Mouse (Mus musculus) lung, embryonic 15.5 days (tissue): ENCODE data around the gene Plac8. TPM values are rescaled to one million over a fixed set of nuclear protein-coding genes. Genes with fewer than 3 reads are reported as not detected.

Source experiments
- ATAC-seq: fragments of 200-750 bp; cut with Nextera tagmentation; 2 replicates; pipeline ENCODE4 v1.8.0; 2017; ENCODE audit warnings: moderate number of reproducible peaks, borderline replicate concordance; ENCODE audit not compliant: low FRiP score, low TSS enrichment; ENCODE audit errors: extremely low read depth
- H3K27ac ChIP-seq: fragments of 300-500 bp; sonication (generic); 2 replicates; pipeline ENCODE4 v1.5.1; 2015; ENCODE audit warnings: moderate library complexity, mild to moderate bottlenecking, inconsistent platforms
- H3K27me3 ChIP-seq: fragments of 300-500 bp; sonication (generic); 2 replicates; pipeline ENCODE4 v1.6.1; 2015; ENCODE audit warnings: inconsistent platforms
- H3K36me3 ChIP-seq: fragments of 300-500 bp; sonication (generic); 2 replicates; pipeline ENCODE4 v1.6.1; 2015; ENCODE audit warnings: inconsistent platforms
- H3K4me1 ChIP-seq: fragments of 300-500 bp; sonication (generic); 2 replicates; pipeline ENCODE4 v1.6.1; 2015; ENCODE audit warnings: inconsistent platforms
- H3K4me2 ChIP-seq: fragments of 300-500 bp; sonication (generic); 2 replicates; pipeline ENCODE4 v1.6.1; 2015; ENCODE audit warnings: inconsistent platforms, mild to moderate bottlenecking, moderate library complexity
- H3K4me3 ChIP-seq: fragments of 300-500 bp; sonication (generic); 2 replicates; pipeline ENCODE4 v1.5.1; 2015; ENCODE audit warnings: mild to moderate bottlenecking, inconsistent platforms
- H3K9ac ChIP-seq: fragments of 300-500 bp; sonication (generic); 2 replicates; pipeline ENCODE4 v1.6.1; 2015; ENCODE audit warnings: inconsistent platforms
- H3K9me3 ChIP-seq: fragments of 300-500 bp; sonication (generic); 2 replicates; pipeline ENCODE4 v1.6.1; 2016; ENCODE audit warnings: inconsistent platforms
- WGBS: fragments of 180-500 bp; shearing (Covaris S2); methylation state at CpG from one replicate; pipeline ENCODE4 v1.1.7; 2015; 5-methylcytosine and 5-hydroxymethylcytosine counted together
- polyA plus RNA-seq: library from polyadenylated mRNA; unstranded; fragments of >200 nt; fragmentation: Nextera tagmentation; extraction: Ambion mirVana; gene quantifications from 2 replicates; pipeline ENCODE4 v1.2.1, GENCODE M21; 2015

The Plac8 gene
- 12.7 and 20.7 TPM in 2 replicates for polyA plus RNA-seq

DNA sequence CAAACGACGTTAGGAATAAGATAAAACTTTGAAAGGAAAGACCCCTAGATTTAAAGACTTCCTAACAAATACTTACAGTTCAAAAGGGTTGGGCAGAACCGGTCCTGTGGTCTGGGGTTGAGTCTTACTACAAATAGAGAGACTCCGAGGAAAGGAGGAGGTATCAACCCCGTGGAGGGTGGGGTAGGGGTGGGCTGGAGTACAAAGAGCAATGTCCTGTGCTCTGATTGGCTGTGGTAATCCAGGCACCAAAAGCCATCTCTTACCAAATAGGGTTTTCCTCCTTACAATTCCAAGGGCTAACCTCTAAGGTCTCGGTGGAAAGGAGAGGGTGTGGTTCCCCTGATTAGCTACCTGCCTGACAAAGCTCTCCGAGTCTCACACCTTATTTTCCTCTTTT is at the start of gene Plac8:
Gene Plac8, minus strand, starts transcription at position 177 of the 400 bp plus-strand sequence.
- no peak for ATAC-seq
- no peak within 1 kb of the TSS; the same call in 1 of the 2 replicates for H3K4me3 ChIP-seq
- H3K36me3 ChIP-seq = no peaks in the 10 kb centered on the region
- 21% methylated on average over 7 of the region's 7 CpGs for whole genome bisulfite sequencing
- H3K4me2 ChIP-seq = peak within 1 kb of the TSS; percentile 35
- H3K27ac ChIP-seq = no peak within 1 kb of the TSS
- H3K9me3 ChIP-seq = no peaks in the 10 kb centered on the region
- H3K4me1 ChIP-seq = peaks cover 17% of the 10 kb centered on the region
- H3K9ac ChIP-seq = no peak within 1 kb of the TSS
- H3K27me3 ChIP-seq = no peaks in the 10 kb centered on the region

DNA sequence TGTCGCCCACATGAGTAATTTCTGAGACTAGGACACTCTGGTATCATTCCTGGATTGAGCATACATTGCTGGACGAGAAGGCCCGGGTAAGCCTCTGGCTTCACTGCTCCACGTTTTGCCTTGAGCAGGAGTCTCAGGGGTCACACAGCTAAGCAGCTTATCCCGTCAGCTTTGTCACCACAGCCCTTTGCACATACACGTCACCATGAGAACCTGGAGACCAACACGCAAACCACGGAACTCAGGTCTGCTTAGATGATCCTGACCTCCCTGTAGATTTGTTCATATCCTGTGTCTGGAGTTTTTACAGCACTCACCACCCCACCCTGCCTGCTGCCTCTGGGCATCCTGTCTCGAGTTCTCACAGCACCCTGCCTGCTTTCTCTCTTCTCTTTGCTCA is 48.9 kb upstream of the Plac8 start:
- Histone ChIP-seq H3K4me1 (peaks cover under 1% of the 10 kb centered on the region; the same call in 1 of the 2 replicates), H3K4me2 (no peak overlapping the region), H3K9ac (no peak overlapping the region), H3K36me3 (no peaks in the 10 kb centered on the region), H3K4me3 (no peak overlapping the region), H3K27ac (no peak overlapping the region), H3K27me3 (no peaks in the 10 kb centered on the region), H3K9me3 (no peaks in the 10 kb centered on the region)
- no peak for ATAC-seq
- WGBS = 58% methylated on average over 9 of the region's 9 CpGs

DNA sequence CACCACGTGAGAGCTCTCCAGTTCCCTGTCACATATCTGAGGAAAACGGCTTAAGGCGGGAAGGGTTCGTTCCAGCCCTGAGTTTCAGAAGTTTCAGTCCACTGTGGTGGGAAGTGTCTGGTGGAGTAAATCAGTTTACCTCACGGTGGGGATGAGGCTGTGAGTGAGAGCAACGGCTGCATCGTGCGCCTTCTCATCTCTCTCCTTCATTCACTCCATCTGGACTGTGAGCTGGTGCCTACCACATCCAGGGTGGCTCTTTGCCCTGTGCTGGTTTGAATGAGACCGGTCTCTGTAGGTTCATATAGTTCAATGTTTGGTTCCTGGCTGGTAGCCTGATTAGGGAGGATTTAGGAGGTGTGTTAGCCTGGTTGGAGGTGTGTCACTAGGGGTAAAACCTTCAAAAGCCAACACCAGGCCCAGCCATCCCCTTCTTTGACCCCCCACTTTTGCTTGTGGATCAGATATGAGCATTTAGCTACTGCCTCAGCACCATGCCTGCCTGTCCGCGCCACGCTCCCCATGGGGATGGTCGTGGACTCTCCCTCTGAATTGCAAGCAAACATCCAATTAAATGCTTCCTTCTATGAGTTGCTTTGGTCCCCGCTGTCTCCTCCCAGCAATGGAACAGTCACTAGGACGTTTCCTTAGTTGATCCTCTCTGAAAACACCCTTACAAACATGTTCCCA is 47.7 kb upstream of the Plac8 start:
- peaks cover 6% of the 10 kb centered on the region; the same call in 1 of the 2 replicates for H3K4me1 ChIP-seq
- H3K27me3 ChIP-seq = no peaks in the 10 kb centered on the region
- H3K4me2 ChIP-seq = no peak overlapping the region
- no peaks in the 10 kb centered on the region for H3K36me3 ChIP-seq
- 87% methylated on average over 15 of the region's 15 CpGs for WGBS
- H3K9me3 ChIP-seq = no peaks in the 10 kb centered on the region
- no peak for ATAC-seq
- H3K27ac ChIP-seq = no peak overlapping the region
- no peak overlapping the region for H3K4me3 ChIP-seq
- H3K9ac ChIP-seq = no peak overlapping the region

DNA sequence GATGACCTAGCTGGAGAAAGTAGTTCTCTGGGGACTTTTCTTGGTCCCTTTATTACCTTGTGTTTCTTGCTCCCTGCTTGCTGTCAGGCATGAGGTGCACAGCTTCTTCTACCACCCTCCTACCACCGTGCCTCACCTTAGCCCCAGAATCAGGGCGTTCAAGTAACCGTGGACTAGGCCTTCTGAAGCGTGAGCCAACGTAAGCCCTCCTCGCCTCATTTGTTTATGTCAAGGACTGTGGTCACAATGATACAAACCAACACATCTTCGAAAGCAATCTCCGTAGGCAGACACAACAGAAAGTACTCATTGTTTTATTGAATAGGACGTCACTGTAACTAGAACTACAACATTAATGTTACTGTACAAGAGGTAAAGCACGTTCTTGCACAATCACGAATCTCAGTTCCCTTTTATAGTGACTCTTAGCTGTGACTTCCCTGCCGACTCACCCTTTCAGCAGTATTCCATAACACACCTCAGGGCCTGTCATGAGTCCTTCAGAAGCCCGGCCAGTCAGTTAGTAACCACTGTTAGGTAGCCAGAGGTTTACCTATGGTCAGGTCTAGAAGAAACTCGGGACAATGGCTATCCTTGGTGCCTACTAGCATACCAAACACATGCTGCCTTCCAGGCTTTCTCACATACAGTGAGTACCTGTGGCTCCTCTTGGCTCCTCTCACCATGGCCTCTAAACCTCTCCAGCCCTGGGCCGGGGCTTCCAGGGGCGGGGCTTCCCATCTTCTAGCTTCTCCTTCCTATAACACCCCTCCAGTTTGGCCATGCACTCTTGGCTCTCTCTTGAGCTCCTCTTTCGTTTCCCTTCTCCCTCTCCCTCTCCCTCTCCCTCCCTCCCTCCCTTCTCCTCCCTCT is 42.1 kb upstream of the Plac8 start:
- H3K9me3 ChIP-seq = no peaks in the 10 kb centered on the region
- H3K27me3 ChIP-seq = no peaks in the 10 kb centered on the region
- H3K27ac ChIP-seq = no peak overlapping the region
- WGBS = 81% methylated on average over 17 of the region's 17 CpGs
- no peak overlapping the region for H3K4me3 ChIP-seq
- H3K9ac ChIP-seq = no peak overlapping the region
- no peak for ATAC-seq
- H3K4me2 ChIP-seq = no peak overlapping the region
- H3K4me1 ChIP-seq = peaks cover 6% of the 10 kb centered on the region; the same call in 1 of the 2 replicates
- no peaks in the 10 kb centered on the region for H3K36me3 ChIP-seq

DNA sequence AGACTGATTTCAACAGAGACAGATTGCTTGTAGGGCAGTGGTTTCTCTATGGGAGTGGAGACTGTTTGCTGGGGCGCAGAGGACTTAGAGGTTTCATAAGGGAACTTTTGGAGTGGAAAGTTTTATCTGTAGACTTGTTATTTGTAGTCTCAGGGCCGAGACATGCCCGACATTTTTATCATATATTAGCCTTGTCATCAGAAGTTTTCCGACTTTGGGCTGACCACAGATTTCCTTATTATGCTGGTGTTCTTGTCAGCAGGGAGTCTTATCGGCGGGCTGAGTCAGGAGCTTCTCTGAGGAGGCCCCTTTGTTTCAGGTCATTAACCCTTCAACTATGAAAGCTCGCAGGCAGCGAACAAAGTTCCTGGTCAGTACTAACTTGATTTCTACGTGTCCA is 35.8 kb upstream of the Plac8 start:
- Histone ChIP-seq H3K27me3 (no peaks in the 10 kb centered on the region), H3K27ac (no peak overlapping the region), H3K9ac (no peak overlapping the region), H3K4me2 (no peak overlapping the region), H3K4me3 (no peak overlapping the region), H3K4me1 (peaks cover 13% of the 10 kb centered on the region), H3K36me3 (no peaks in the 10 kb centered on the region), H3K9me3 (no peaks in the 10 kb centered on the region)
- ATAC-seq = no peak
- 90% methylated on average over 9 of the region's 9 CpGs for WGBS

DNA sequence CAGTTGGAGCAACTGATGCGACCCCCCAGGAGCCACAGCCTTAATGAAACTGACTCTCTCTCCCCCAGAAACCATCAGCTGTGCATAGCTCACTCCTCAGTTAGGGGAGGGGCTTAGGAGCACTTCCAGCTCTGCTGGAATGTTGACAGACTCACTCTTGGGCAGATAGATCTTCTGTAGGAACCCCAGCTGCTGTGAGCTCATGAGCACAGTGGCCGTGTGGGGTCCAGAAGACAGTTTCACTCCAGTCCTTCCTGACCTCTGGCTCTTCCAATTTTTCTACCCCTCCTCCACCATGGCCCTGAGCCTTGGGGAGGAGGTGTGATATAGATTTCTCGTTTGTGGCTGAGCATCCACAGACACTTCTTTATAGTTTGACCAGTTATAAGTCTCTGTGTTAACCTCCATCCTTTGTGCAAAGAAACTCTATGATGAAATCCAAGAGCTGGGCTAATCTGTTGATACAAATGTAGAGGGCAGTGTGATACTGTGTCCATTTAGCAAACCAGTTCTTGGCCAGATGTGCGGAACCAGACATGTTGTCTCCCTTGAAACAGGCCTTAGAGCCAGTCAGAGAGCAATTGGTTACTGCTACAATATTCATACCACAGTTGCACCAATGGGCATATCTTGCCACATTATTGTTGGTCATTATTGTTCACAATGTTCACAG is 35.2 kb upstream of the Plac8 start:
- H3K9ac ChIP-seq = no peak overlapping the region
- ATAC-seq = peak; percentile 89
- H3K4me1 ChIP-seq = peaks cover 13% of the 10 kb centered on the region
- no peaks in the 10 kb centered on the region for H3K36me3 ChIP-seq
- 28% methylated on average over 4 of the region's 4 CpGs for WGBS
- H3K27ac ChIP-seq = peak overlapping the region; percentile 38; the same call in 1 of the 2 replicates
- H3K4me3 ChIP-seq = no peak overlapping the region
- no peaks in the 10 kb centered on the region for H3K9me3 ChIP-seq
- H3K4me2 ChIP-seq = no peak overlapping the region
- no peaks in the 10 kb centered on the region for H3K27me3 ChIP-seq

DNA sequence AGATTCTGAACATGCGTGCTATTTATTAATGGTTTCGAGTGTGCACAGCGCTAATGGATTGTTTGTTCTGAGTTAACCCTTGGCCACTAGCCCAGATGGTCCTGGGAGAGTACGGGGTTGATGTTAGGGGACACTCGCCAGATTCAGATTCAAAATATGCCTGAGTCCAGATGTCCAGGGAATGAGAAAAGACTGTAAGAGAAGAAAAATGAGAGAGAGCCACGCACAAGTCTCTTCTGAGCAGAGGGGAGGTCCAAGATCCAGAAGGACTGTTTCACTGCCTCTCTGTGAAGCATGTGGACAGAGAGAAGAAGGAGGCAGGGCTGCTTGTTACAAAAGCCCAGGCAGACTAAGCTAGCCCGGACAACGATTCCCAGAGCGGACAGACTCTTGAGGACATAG is 33.8 kb upstream of the Plac8 start:
- H3K4me2 ChIP-seq = peak overlapping the region; percentile 6; the same call in 1 of the 2 replicates
- H3K36me3 ChIP-seq = no peaks in the 10 kb centered on the region
- peak overlapping the region; percentile 72 for H3K27ac ChIP-seq
- no peak overlapping the region for H3K4me3 ChIP-seq
- H3K4me1 ChIP-seq = peaks cover 13% of the 10 kb centered on the region
- peak; percentile 83 for ATAC-seq
- no peaks in the 10 kb centered on the region for H3K9me3 ChIP-seq
- H3K9ac ChIP-seq = no peak overlapping the region
- WGBS = 15% methylated on average over 9 of the region's 9 CpGs
- H3K27me3 ChIP-seq = no peaks in the 10 kb centered on the region

DNA sequence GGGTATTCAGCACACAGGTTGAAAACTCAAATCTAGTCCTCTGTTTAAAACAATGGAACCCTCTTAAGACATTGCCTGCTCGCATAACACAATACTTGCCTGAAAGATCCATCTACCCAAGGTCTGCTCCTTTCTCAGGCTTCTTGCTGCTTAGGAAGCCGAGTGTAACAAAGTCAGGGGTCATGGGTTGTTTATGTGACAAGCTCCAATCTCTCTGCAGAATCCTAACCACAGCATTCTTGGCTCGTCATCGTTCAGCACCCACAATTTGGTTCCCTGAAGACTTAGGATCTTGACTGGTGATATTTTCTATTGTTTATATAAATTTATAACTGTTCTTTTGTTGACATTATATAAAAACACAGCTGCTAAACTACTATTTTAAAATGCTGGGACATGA is 32.0 kb upstream of the Plac8 start:
- no peaks in the 10 kb centered on the region for H3K27me3 ChIP-seq
- WGBS = 40% methylated on average over 4 of the region's 4 CpGs
- peaks cover 13% of the 10 kb centered on the region for H3K4me1 ChIP-seq
- H3K4me2 ChIP-seq = no peak overlapping the region
- no peak overlapping the region for H3K4me3 ChIP-seq
- no peak overlapping the region for H3K9ac ChIP-seq
- H3K27ac ChIP-seq = no peak overlapping the region
- H3K9me3 ChIP-seq = no peaks in the 10 kb centered on the region
- no peaks in the 10 kb centered on the region for H3K36me3 ChIP-seq
- no peak for ATAC-seq

DNA sequence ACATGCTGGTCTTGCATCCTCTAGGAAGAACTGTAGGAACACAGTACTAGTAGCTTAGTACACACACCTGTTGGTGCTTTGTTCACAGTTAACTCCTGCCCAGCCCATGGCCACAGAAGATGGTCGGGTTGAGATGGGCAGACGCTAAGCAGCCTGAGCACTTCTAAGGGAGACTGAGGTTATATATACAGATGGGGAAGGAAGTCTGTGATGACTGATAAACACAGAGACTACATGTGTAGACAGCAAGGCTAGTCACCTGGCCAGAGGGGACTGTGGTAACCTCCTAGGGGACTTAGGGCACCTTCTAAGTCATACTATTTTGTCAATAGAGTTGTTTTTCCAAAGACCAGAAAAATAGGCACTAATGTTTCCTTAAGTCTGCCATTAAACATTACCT is 29.8 kb upstream of the Plac8 start:
- no peak for ATAC-seq
- no peak overlapping the region for H3K4me2 ChIP-seq
- H3K4me3 ChIP-seq = no peak overlapping the region
- WGBS = 68% methylated on average over 2 of the region's 2 CpGs
- H3K9me3 ChIP-seq = no peaks in the 10 kb centered on the region
- no peaks in the 10 kb centered on the region for H3K27me3 ChIP-seq
- peaks cover 10% of the 10 kb centered on the region for H3K4me1 ChIP-seq
- H3K27ac ChIP-seq = no peak overlapping the region
- no peaks in the 10 kb centered on the region for H3K36me3 ChIP-seq
- H3K9ac ChIP-seq = no peak overlapping the region

DNA sequence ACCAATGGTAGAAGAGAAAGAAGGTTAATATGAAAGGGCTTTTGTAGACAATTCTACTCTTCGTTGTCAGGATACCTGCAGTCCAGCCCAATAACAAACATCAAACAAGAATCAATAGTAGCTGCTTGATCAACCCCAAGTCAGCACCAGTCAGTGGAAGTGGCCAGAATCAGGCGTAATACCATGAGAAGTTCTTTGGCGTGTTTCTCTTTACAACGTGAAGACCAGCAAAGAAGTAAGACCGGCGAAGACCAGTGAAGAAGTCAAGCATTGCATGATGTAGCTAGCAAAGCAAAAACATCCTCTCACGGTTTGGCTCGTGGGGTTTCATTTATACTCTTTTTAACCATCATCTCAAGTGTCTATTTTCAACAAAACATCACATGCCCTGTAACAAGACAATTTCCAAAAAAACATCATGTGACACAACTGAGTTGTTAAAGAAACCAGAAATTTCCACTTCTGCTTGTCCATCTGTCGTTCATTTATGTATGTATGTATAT is 27.0 kb upstream of the Plac8 start:
- Histone ChIP-seq H3K36me3 (no peaks in the 10 kb centered on the region), H3K4me3 (no peak overlapping the region), H3K27ac (no peak overlapping the region), H3K4me1 (no peaks in the 10 kb centered on the region), H3K4me2 (no peak overlapping the region), H3K9ac (no peak overlapping the region), H3K27me3 (no peaks in the 10 kb centered on the region), H3K9me3 (no peaks in the 10 kb centered on the region)
- no peak for ATAC-seq
- WGBS = 91% methylated on average over 9 of the region's 9 CpGs

DNA sequence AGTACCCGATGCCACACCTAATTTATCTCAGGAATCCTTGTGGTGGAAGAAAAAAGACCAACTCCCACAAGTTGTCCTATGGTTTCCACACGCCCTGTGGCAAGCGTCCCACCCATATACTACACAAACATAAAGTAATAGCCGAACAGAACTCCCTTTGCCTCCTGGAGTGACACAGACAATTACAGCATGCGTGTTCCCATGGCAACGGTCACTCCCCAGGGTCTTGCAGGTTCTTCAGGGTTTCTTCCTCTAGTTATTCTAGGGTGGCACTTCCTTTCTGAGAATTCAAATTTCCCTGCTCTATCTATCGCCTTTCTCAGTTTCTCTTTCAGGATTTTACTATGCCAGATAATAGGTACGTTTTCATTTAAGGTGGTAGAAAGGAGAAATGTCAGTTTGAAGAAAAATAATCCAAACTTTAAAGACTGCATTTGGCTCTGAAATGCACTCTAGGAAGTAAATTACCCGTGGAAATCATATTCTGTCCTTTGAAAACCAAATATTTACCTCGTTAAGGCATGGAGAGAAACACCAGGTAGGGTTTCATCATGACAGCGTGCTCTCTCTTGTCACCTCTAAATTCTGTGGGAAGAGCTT is 25.9 kb upstream of the Plac8 start:
- H3K4me3 ChIP-seq = no peak overlapping the region
- no peak overlapping the region for H3K4me2 ChIP-seq
- no peaks in the 10 kb centered on the region for H3K36me3 ChIP-seq
- no peaks in the 10 kb centered on the region for H3K4me1 ChIP-seq
- ATAC-seq = no peak
- WGBS = 59% methylated on average over 11 of the region's 11 CpGs
- no peak overlapping the region for H3K27ac ChIP-seq
- no peaks in the 10 kb centered on the region for H3K27me3 ChIP-seq
- H3K9ac ChIP-seq = no peak overlapping the region
- no peaks in the 10 kb centered on the region for H3K9me3 ChIP-seq
